Mouse (Mus musculus) forebrain, embryonic 10.5 days (tissue): Measurements from ENCODE around the gene Cldn10. TPM values are rescaled to one million over a fixed set of nuclear protein-coding genes. Genes with fewer than 3 reads are reported as not detected.

Source experiments
- DNase-seq: peaks from one replicate; pipeline ENCODE4 v3.0.0-alpha.2; 2017; ENCODE audit warnings: low spot score; ENCODE audit errors: extremely low spot score
- H3K27ac ChIP-seq: fragments of 300-500 bp; sonication (generic); 2 replicates; pipeline ENCODE4 v1.5.1; 2016; ENCODE audit warnings: mild to moderate bottlenecking
- H3K27me3 ChIP-seq: fragments of 300-500 bp; sonication (generic); 2 replicates; pipeline ENCODE4 v1.6.1; 2016; ENCODE audit warnings: mild to moderate bottlenecking; ENCODE audit not compliant: poor library complexity, severe bottlenecking
- H3K36me3 ChIP-seq: fragments of 300-500 bp; sonication (generic); replicated peaks from 2 replicates; pipeline ENCODE4 v1.6.1; 2016; ENCODE audit warnings: mild to moderate bottlenecking, moderate library complexity
- H3K4me1 ChIP-seq: fragments of 300-500 bp; sonication (generic); 2 replicates; pipeline ENCODE4 v1.6.1; 2016
- H3K4me3 ChIP-seq: fragments of 300-500 bp; sonication (generic); 2 replicates; pipeline ENCODE4 v1.5.1; 2016; ENCODE audit warnings: mild to moderate bottlenecking, moderate library complexity
- H3K9me3 ChIP-seq: fragments of 300-500 bp; sonication (generic); 2 replicates; pipeline ENCODE4 v1.6.1; 2016; ENCODE audit warnings: mild to moderate bottlenecking, moderate library complexity
- WGBS: fragments of 180-500 bp; shearing (Covaris S2); methylation state at CpG from one replicate; pipeline ENCODE4 v1.1.7; 2016; 5-methylcytosine and 5-hydroxymethylcytosine counted together
- polyA plus RNA-seq: library from polyadenylated mRNA; unstranded; fragments of >200 nt; fragmentation: Nextera tagmentation; extraction: Ambion mirVana; gene quantifications from 2 replicates; pipeline ENCODE4 v1.2.1, GENCODE M21; 2016

The Cldn10 gene
- polyA plus RNA-seq, 1 experiment from 2014 or later = 3.1 TPM

DNA sequence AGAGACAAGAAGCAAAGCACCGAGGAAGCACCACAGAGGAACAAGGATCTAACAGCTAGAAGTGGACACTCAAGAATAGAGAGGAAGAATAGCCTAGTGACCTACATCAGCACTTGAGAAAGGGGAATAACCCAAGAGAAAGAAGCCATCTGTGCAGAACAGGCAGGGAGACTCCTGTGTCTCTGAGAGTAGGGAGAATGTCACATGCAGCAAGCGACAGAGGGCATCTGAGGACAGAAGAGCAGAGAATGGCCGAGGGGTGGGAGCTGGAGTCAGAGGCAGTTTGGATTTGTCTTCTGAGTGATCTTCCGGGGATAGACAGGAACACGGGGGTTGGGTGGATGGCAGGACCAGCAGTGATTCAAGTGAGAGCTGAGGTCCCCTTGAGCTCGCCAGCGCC is 25.4 kb downstream of the Cldn10 start:
- peaks cover 8% of the 10 kb centered on the region; the same call in 1 of the 2 replicates for H3K9me3 ChIP-seq
- peaks cover 23% of the 10 kb centered on the region for H3K27me3 ChIP-seq
- H3K27ac ChIP-seq = no peak overlapping the region
- H3K4me1 ChIP-seq = no peaks in the 10 kb centered on the region
- H3K4me3 ChIP-seq = no peak overlapping the region
- no peak for DNase-seq
- 74% methylated on average over 7 of the region's 7 CpGs for whole genome bisulfite sequencing
- H3K36me3 ChIP-seq = no peaks in the 10 kb centered on the region

DNA sequence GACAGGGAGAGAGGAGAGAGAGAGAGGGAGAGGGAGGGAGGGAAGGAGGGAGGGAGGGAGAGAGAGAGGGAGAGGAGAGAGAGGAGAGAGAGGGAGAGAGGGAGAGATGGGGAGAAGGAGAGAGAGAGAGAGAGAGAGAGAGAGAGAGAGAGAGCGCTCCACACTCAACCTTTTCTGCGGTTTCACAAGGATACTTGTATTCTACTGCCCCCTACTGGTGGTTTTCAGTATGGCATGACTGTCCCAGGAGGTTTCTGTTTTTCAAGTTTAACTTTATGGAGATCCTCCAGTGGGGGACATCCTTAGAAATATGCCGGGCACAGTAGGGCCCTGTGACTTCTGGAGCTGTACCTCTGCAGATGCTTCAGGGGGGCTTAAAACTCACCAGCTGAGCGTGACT is 28.8 kb downstream of the Cldn10 start:
- Histone ChIP-seq H3K4me3 (no peak overlapping the region), H3K27me3 (peaks cover 41% of the 10 kb centered on the region), H3K36me3 (no peaks in the 10 kb centered on the region), H3K27ac (no peak overlapping the region), H3K9me3 (peaks cover 11% of the 10 kb centered on the region; the same call in 1 of the 2 replicates), H3K4me1 (peaks cover 5% of the 10 kb centered on the region)
- peak; percentile 52 for DNase-seq
- 24% methylated on average over 4 of the region's 4 CpGs for WGBS

DNA sequence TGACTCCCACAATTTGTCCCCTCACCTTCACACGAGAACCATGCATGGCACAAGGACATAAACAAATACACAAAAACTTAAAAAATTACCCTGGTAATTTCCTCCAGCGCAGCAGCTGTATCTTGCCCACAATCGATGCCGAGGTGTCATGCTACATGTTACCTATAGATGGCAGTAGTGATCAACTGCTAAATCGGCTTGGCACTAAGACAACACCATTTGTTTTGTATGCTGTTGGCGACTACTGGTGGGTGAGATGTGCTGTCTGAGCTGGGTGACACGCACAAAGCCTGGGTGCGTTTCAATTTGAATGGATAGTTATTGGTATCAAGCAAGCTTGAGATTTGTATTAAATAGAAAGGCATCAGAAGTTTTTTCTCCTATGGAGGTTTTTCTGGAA is 32.4 kb downstream of the Cldn10 start:
- peak; percentile 59 for DNase-seq
- WGBS = 14% methylated on average over 8 of the region's 8 CpGs
- Histone ChIP-seq H3K4me3 (no peak overlapping the region), H3K27ac (no peak overlapping the region), H3K9me3 (peaks cover 11% of the 10 kb centered on the region; the same call in 1 of the 2 replicates), H3K4me1 (peaks cover 10% of the 10 kb centered on the region), H3K36me3 (no peaks in the 10 kb centered on the region), H3K27me3 (peaks cover 45% of the 10 kb centered on the region)

DNA sequence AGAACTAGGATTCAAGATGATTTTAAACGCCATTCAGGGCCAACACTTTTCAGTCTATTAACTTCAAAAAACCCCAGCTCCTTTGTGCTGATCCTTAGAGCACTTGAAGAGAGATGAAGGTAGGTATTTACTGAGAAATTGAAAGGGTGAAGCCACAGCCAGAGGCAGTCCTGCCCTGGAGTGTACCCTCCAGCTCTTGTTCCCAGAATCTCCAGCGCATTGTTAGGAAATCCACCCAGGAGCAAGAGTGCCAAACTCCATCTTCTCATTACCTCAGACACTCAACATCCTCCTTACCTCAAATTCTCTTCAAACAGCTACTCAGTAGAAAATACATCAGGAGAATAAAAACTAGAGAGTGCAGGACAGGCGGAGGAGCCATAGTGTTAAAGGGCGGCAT is 35.1 kb downstream of the Cldn10 start:
- peaks cover 28% of the 10 kb centered on the region for H3K4me1 ChIP-seq
- DNase-seq = no peak

DNA sequence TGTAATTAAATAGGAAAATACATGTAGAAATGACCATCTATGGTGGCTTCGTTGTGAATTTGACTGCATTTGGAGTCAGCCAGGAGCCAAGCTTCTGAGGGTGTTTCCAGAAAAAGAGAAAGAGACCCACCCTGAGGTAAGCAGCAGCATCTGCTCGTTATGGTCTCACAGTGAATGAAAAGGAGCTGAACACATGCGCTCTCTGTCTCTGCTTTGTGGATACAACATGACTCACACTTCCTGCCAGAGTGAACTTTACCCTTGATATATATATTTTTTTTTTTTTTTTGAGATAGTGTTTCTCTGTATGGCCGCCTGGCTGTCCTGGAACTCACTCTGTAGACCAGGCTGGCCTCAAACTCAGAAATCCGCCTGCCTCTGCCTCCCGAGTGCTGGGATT is 35.6 kb downstream of the Cldn10 start:
- no peak for DNase-seq
- WGBS = 84% methylated on average over 6 of the region's 6 CpGs

More for the DNA sequence above, 35.1 kb downstream of the Cldn10 start:
- Histone ChIP-seq H3K27ac (no peak overlapping the region), H3K27me3 (peaks cover 51% of the 10 kb centered on the region), H3K36me3 (no peaks in the 10 kb centered on the region), H3K4me3 (no peak overlapping the region), H3K9me3 (peaks cover 6% of the 10 kb centered on the region; the same call in 1 of the 2 replicates)
- 89% methylated on average over 4 of the region's 4 CpGs for WGBS

DNA sequence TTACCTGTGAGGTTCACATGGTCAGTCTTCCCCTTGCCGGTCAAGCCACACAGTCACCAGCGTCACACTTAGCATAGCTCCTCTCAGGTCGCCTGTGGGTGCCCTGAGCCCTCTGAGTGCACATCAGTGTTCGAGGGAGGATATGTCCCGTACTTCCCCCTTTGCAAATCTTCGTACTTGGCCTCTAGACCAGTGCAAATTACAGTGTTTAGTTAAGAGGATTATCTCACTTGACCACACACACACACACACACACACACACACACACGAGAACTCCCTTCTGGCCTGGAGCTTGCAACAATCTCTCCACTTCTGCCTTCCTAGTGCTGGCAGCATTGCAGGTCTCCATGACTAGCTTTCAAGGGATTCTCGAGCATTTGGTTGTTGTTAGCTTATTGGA is 38.6 kb downstream of the Cldn10 start:
- Histone ChIP-seq H3K4me1 (peaks cover 29% of the 10 kb centered on the region), H3K27me3 (peaks cover 62% of the 10 kb centered on the region), H3K27ac (no peak overlapping the region), H3K4me3 (no peak overlapping the region), H3K9me3 (no peaks in the 10 kb centered on the region), H3K36me3 (no peaks in the 10 kb centered on the region)
- DNase-seq = no peak
- WGBS = 61% methylated on average over 8 of the region's 8 CpGs

More for the DNA sequence above, 35.6 kb downstream of the Cldn10 start:
- Histone ChIP-seq H3K9me3 (peaks cover 1% of the 10 kb centered on the region; the same call in 1 of the 2 replicates), H3K4me3 (no peak overlapping the region), H3K36me3 (no peaks in the 10 kb centered on the region), H3K27me3 (peaks cover 55% of the 10 kb centered on the region), H3K4me1 (peaks cover 33% of the 10 kb centered on the region), H3K27ac (no peak overlapping the region)

GRCm38 (mm10) chr14:118827283-118827904 is 39.7 kb downstream of the Cldn10 start:
- peaks cover 60% of the 10 kb centered on the region for H3K27me3 ChIP-seq
- no peaks in the 10 kb centered on the region for H3K9me3 ChIP-seq
- peaks cover 24% of the 10 kb centered on the region for H3K4me1 ChIP-seq
- no peak overlapping the region for H3K4me3 ChIP-seq
- peak; percentile 64 for DNase-seq
- peak overlapping the region; percentile 5; the same call in 1 of the 2 replicates for H3K27ac ChIP-seq
- H3K36me3 ChIP-seq = no peaks in the 10 kb centered on the region
- WGBS = 13% methylated on average over 7 of the region's 7 CpGs

DNA sequence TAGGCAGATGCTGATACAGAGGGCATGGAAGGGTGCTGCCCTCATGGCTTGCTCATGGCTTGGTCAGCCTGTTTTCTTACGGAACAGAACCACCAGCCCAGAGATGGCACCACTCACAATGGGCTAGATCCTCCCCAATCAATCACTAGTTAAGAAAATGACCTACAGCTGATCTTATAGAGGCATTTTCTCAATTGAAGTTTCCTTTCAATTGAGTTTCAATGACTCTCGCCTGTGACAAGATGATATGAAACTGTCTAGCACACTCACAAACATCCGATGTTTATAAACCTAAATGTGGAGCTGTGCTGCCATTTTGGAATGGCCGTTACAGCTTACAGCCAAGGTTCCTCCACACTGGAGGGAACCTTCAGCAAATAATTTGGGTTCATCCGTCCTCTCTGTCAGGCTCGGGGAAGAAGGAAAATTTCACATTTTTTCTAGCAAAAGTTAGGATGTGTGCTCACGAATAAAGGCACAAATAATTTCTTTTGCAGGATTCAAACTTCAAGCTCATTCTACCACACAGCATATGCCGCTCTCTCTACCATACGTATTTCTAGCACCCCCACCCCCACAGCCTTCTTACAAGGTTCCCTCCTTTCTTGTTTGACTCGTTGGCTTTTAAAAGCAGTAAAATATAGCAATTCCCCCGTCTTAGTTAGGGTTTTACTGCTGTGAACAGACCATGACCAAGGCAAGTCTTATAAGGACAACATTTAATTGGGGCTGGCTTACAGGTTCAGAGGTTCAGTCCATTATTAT is 41.8 kb downstream of the Cldn10 start:
- DNase-seq = no peak
- peaks cover 68% of the 10 kb centered on the region for H3K27me3 ChIP-seq
- no peaks in the 10 kb centered on the region for H3K36me3 ChIP-seq
- peaks cover 33% of the 10 kb centered on the region for H3K4me1 ChIP-seq
- no peaks in the 10 kb centered on the region for H3K9me3 ChIP-seq
- no peak overlapping the region for H3K27ac ChIP-seq
- no peak overlapping the region for H3K4me3 ChIP-seq
- 93% methylated on average over 11 of the region's 11 CpGs for WGBS

DNA sequence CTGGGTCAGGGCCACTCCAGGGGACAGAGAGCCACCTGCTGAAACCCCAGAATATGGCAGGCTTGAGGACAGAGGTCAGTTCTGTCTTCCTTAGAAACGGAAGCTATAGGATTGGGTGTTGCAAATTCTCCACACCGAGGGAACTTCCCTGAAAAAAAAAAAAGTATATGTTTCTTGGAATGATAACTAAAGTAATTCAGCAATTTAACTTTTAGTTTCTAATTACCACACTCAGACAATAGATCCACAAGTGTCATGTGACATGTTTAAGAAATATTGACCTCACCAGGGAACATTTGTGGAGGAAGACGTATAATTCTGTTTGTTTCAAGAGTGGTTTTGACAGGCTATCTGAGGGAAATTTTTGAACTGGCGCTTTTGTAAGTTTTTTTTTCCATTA is 43.9 kb downstream of the Cldn10 start:
- 77% methylated on average over 4 of the region's 4 CpGs for WGBS
- Histone ChIP-seq H3K4me3 (no peak overlapping the region), H3K27me3 (peaks cover 64% of the 10 kb centered on the region), H3K9me3 (no peaks in the 10 kb centered on the region), H3K4me1 (peaks cover 32% of the 10 kb centered on the region), H3K36me3 (no peaks in the 10 kb centered on the region), H3K27ac (no peak overlapping the region)
- no peak for DNase-seq

DNA sequence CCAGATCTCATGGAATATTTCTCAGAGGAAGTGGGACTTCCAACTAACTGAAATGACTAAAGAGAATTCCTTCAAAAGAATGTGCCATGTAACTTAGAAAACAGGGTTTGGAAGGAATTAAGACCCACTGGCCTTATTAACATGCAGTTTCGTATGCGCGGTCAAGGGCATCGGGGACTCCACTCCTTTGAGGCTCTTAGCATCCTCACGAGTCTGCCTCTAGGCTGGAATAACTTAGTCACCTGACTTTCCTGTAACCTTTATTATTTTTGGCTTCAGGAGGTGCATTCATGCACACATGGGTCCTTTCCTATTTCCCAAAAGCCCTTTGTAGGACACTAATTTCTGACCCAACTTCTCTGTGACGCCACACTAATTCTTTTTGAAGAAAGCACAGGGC is 45.5 kb downstream of the Cldn10 start:
- no peak for DNase-seq
- H3K27ac ChIP-seq = no peak overlapping the region
- 89% methylated on average over 6 of the region's 6 CpGs for WGBS

GRCm38 (mm10) chr14:118834313-118834712 is 46.6 kb downstream of the Cldn10 start:
- Histone ChIP-seq H3K36me3 (no peaks in the 10 kb centered on the region), H3K27ac (peak overlapping the region; percentile 3; the same call in 1 of the 2 replicates), H3K9me3 (no peaks in the 10 kb centered on the region), H3K4me1 (peaks cover 17% of the 10 kb centered on the region), H3K4me3 (no peak overlapping the region), H3K27me3 (peaks cover 70% of the 10 kb centered on the region)
- 5% methylated on average over 7 of the region's 7 CpGs for WGBS
- DNase-seq = no peak

More for the DNA sequence above, 45.5 kb downstream of the Cldn10 start:
- H3K4me1 ChIP-seq = peaks cover 17% of the 10 kb centered on the region
- H3K36me3 ChIP-seq = no peaks in the 10 kb centered on the region
- peaks cover 73% of the 10 kb centered on the region for H3K27me3 ChIP-seq
- no peak overlapping the region for H3K4me3 ChIP-seq
- H3K9me3 ChIP-seq = no peaks in the 10 kb centered on the region

DNA sequence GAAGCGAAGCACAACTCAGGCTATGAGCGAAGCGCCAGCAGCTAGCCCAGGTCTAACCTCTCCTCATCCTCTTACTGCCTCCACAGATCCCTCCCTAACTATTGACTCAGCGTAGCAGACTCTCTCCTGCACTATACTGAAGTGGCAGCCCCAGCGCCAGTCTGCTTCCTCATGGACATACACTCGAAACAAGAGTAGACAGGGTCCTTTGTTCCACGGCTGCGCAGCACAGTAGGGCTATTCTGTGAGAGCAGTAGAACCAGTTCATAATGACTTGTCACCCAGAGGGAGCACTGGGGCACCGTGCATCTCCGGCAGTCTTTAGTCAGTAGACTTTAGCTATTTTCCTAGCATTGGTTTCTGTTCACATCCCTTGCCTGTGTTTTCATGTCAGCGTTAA is 48.4 kb downstream of the Cldn10 start:
- Histone ChIP-seq H3K9me3 (no peaks in the 10 kb centered on the region), H3K36me3 (no peaks in the 10 kb centered on the region), H3K4me1 (peaks cover 21% of the 10 kb centered on the region), H3K27me3 (peaks cover 60% of the 10 kb centered on the region), H3K27ac (no peak overlapping the region), H3K4me3 (no peak overlapping the region)
- 77% methylated on average over 11 of the region's 11 CpGs for WGBS
- no peak for DNase-seq

DNA sequence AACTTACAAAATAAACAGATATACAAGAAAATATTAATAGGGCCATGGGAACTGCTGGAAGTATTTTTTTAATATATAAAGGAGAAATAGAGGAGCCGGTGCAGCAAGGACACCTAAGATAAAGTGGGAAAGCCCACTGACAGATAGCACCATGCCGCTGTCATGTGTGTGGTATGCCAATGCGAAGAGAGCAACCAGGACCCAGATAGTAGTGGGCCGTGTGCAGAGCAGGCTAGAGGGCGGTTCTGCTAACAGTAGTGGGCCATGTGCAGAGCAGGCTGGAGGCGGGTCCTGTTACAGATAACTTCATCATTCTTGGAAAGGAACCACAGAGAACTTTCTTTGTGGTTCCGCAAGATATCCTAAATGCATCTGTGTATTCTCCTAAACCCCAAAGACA is 49.0 kb downstream of the Cldn10 start:
- no peaks in the 10 kb centered on the region for H3K36me3 ChIP-seq
- 91% methylated on average over 7 of the region's 7 CpGs for WGBS
- peaks cover 56% of the 10 kb centered on the region for H3K27me3 ChIP-seq
- H3K9me3 ChIP-seq = no peaks in the 10 kb centered on the region
- no peak overlapping the region for H3K4me3 ChIP-seq
- H3K27ac ChIP-seq = no peak overlapping the region
- DNase-seq = no peak
- H3K4me1 ChIP-seq = peaks cover 21% of the 10 kb centered on the region
